Mouse (Mus musculus) colon, adult 2 months (tissue): ENCODE results near the gene Cpne2. TPM values are rescaled to one million over a fixed set of nuclear protein-coding genes. Genes with fewer than 3 reads are reported as not detected.

Experiments
- polyA plus RNA-seq: library from polyadenylated mRNA; depleted of rRNA; stranded (reverse); fragments of >200 nt; gene quantifications from 2 replicates; pipeline ENCODE4 v1.2.3, GENCODE M21; 2012; rRNA removed

The Cpne2 gene
- polyA plus RNA-seq, result 83.8 and 97.5 TPM in 2 replicates

DNA sequence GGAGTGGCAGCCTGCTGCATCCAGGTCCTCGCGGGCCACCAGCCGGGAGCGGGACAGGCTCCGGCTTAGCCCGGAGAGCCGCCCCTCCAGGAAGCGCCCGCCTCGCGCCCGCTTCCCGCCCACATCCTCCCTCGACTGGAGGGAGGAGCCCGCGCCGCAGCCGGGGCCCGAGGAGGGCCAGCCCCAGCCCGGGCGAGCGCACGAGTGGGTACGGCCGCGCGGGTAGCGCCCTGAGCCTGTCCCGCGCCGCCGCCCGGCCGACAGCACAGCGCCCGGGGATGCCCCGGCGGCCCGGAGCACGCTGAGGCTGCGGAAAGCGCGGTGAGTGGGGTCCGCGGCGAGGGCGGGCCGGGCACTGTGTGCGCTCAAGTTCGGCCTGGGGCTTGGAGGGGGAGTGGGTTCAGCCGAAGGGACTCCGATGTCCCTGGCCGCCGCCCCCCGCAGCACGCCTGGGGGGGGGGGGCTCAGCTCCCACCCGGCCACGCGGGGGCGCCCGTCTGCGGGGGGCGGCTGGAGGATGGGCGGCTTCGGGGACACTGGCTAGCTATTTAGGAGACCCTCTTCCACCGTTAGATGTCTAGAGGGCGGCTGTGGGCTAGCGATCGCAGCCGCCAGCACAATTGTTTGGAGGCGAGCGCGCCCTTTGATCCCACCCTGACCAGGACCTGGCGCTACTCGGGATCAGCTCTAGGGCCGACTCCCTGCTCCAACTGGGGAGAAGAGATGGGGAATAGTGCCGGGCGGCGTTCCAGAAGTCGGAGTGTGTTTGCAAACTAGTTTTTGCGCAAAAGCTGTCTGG, at the start of gene Cpne2:
Gene Cpne2, plus strand, starts transcription at position 118 of the 799 bp plus-strand sequence.

DNA sequence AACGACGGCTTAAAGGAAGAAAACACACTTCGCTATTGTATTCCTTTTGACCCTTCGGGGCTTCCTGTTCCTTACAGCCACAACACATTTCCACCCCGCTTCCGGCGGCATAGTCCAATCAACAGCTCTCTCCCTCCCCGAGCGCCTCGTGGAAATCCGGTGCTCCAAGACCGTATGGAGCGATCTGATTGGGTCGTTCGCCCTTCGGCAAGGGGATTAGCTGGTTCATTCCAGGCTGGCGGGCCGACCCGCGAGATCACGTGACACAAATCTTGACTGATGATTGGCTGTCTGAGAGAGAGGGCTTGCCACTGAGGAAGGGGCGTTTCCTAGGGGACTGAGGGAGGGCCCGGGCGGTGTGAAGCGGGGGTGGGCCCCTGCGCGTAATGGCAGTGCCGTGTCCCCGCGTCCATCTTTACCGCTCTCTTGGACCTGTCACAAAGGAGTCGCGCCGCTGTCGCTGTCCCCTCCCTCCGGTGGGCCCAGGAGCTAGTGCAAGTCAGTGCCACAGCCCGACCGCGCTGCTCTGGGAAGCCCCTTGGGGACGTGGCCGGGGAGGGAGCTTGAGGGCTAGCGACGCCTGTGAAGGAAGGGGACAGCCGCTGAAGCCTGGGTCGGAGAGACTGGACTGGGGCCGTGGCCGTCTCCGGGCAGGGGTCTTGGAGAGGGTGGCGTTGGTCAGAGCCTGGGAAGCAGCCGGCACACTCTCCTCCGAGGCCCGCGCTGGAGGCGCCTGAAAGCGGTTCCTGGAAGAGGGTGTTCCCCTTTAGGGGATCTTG, 69.0 kb downstream of the Cpne2 start, which contains the start of the genes Rspry1 and Fam192a:
Gene Rspry1, plus strand, starts transcription at position 331 of the 779 bp plus-strand sequence.
Gene Fam192a, minus strand, starts transcription at position 391 of the 779 bp plus-strand sequence.

Other genes starting within 250 kb of the Cpne2 start
- gene Slc12a3, start 203.8 kb upstream of the Cpne2 start, polyA plus RNA-seq, result 0.03 and 0.22 TPM in 2 replicates
- 337 and 422 TPM in 2 replicates for gene Herpud1, start 146.6 kb upstream of the Cpne2 start, polyA plus RNA-seq
- 1.9 and 2.1 TPM in 2 replicates for gene Nlrc5, start 98.6 kb upstream of the Cpne2 start, polyA plus RNA-seq
- 5.7 and 7.2 TPM in 2 replicates for gene Rspry1, start 68.9 kb downstream of the Cpne2 start, polyA plus RNA-seq
- gene Fam192a, start 69.0 kb downstream of the Cpne2 start, polyA plus RNA-seq, result 21.2 and 24.3 TPM in 2 replicates
- gene Arl2bp, start 133.6 kb downstream of the Cpne2 start, polyA plus RNA-seq, result 84.3 and 113 TPM in 2 replicates
- 304 and 413 TPM in 2 replicates for gene Pllp, start 163.3 kb downstream of the Cpne2 start, polyA plus RNA-seq
- 1.7 and 2.2 TPM in 2 replicates for gene Ccl22, start 212.6 kb downstream of the Cpne2 start, polyA plus RNA-seq
- gene Cx3cl1, start 239.0 kb downstream of the Cpne2 start, polyA plus RNA-seq, result 164 and 188 TPM in 2 replicates